Mouse (Mus musculus): ENCODE results near the gene Bid. TPM values are rescaled to one million over a fixed set of nuclear protein-coding genes. Genes with fewer than 3 reads are reported as not detected.

Bid gene
- polyA plus RNA-seq, 1 experiment from 2014 or later, result 48.2 TPM

DNA sequence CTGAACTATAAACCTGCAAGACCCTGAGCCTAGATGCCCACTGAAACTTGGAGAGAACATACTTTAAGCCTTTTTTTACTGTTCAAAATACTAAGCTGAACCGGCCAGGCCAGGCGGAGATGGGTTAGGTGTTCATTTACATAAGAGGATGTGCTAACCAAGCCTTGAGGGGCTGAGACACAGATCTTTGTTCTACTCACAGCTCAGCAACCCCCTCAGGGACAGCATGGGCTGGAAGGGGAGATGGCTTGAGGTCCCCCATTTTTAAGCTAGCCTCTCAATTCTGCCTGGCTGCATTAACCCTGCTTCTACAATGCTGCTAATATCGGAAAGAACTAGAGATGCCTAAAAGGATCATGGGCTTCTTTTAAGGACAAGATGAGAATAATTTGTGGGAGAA, 23.1 kb upstream of the Bid start:
- ATAC-seq (replicated peaks; ENCODE audit: low FRiP score), result no peak

GRCm38 (mm10) chr6:120938763-120939450, 22.3 kb upstream of the Bid start:
- no peak overlapping the region for H3K4me3 ChIP-seq (ENCODE audit: low read depth, low read length)
- H3K27ac ChIP-seq (ENCODE audit: low read depth, low read length), result no peak overlapping the region
- no peaks in the 10 kb centered on the region for H3K9me3 ChIP-seq (ENCODE audit: control insufficient read depth, low read length)
- no peak for DNase-seq (ENCODE audit: low spot score)
- H3K4me2 ChIP-seq, result no peak overlapping the region
- peaks cover 12% of the 10 kb centered on the region for H3K36me3 ChIP-seq (ENCODE audit: control insufficient read depth, insufficient read depth, low read length)
- H3K9ac ChIP-seq (ENCODE audit: low read depth, low read length), result no peak overlapping the region
- WGBS, result 86% methylated on average over 12 of the region's 12 CpGs
- no peaks in the 10 kb centered on the region for H3K27me3 ChIP-seq (replicated peaks; ENCODE audit: control insufficient read depth, insufficient read depth, low read length)
- H3K4me1 ChIP-seq (replicated peaks; ENCODE audit: control insufficient read depth, insufficient read depth, low read length), result peaks cover 12% of the 10 kb centered on the region; the same call in 1 of the 2 replicates
- ATAC-seq (replicated peaks; ENCODE audit: low FRiP score), result no peak; the same call in 1 of the 2 replicates

More for the DNA sequence above, 23.1 kb upstream of the Bid start:
- no peak overlapping the region for H3K4me3 ChIP-seq (ENCODE audit: low read depth, low read length)
- WGBS, result 86% methylated on average over 3 of the region's 3 CpGs
- no peak for DNase-seq (ENCODE audit: low spot score)
- H3K4me1 ChIP-seq (replicated peaks; ENCODE audit: control insufficient read depth, insufficient read depth, low read length), result peaks cover 13% of the 10 kb centered on the region; the same call in 1 of the 2 replicates
- H3K4me2 ChIP-seq, result no peak overlapping the region
- no peaks in the 10 kb centered on the region for H3K9me3 ChIP-seq (ENCODE audit: control insufficient read depth, low read length)
- peaks cover 3% of the 10 kb centered on the region for H3K36me3 ChIP-seq (ENCODE audit: control insufficient read depth, insufficient read depth, low read length)
- no peaks in the 10 kb centered on the region for H3K27me3 ChIP-seq (replicated peaks; ENCODE audit: control insufficient read depth, insufficient read depth, low read length)
- no peak overlapping the region for H3K9ac ChIP-seq (ENCODE audit: low read depth, low read length)
- H3K27ac ChIP-seq (ENCODE audit: low read depth, low read length), result no peak overlapping the region

- Histone ChIP-seq H3K27ac (ENCODE audit: low read depth, low read length) (no peak overlapping the region), H3K4me1 (replicated peaks; ENCODE audit: control insufficient read depth, insufficient read depth, low read length) (peaks cover 5% of the 10 kb centered on the region; the same call in 1 of the 2 replicates), H3K4me3 (ENCODE audit: low read depth, low read length) (no peak overlapping the region), H3K9me3 (ENCODE audit: control insufficient read depth, low read length) (no peaks in the 10 kb centered on the region), H3K27me3 (replicated peaks; ENCODE audit: control insufficient read depth, insufficient read depth, low read length) (no peaks in the 10 kb centered on the region), H3K9ac (ENCODE audit: low read depth, low read length) (no peak overlapping the region), H3K36me3 (ENCODE audit: control insufficient read depth, insufficient read depth, low read length) (peaks cover 12% of the 10 kb centered on the region), H3K4me2 (no peak overlapping the region)
- 76% methylated on average over 11 of the region's 11 CpGs for WGBS
- peak; percentile 49 for ATAC-seq (replicated peaks; ENCODE audit: low FRiP score)
- no peak for DNase-seq (ENCODE audit: low spot score)
Measured at GRCm38 (mm10) chr6:120937999-120938608, 21.5 kb upstream of the Bid start.

- H3K4me1 ChIP-seq (replicated peaks; ENCODE audit: control insufficient read depth, insufficient read depth, low read length), result peaks cover 10% of the 10 kb centered on the region; the same call in 1 of the 2 replicates
- H3K27ac ChIP-seq (ENCODE audit: low read depth, low read length), result no peak overlapping the region
- no peaks in the 10 kb centered on the region for H3K27me3 ChIP-seq (replicated peaks; ENCODE audit: control insufficient read depth, insufficient read depth, low read length)
- no peak for ATAC-seq (replicated peaks; ENCODE audit: low FRiP score)
- DNase-seq (ENCODE audit: low spot score), result no peak
- H3K9ac ChIP-seq (ENCODE audit: low read depth, low read length), result no peak overlapping the region
- no peaks in the 10 kb centered on the region for H3K9me3 ChIP-seq (ENCODE audit: control insufficient read depth, low read length)
- no peak overlapping the region for H3K4me3 ChIP-seq (ENCODE audit: low read depth, low read length)
- H3K4me2 ChIP-seq, result no peak overlapping the region
- H3K36me3 ChIP-seq (ENCODE audit: control insufficient read depth, insufficient read depth, low read length), result peaks cover 16% of the 10 kb centered on the region
- 82% methylated on average over 16 of the region's 16 CpGs for WGBS
Measured at GRCm38 (mm10) chr6:120937104-120937617, 20.5 kb upstream of the Bid start.

DNA sequence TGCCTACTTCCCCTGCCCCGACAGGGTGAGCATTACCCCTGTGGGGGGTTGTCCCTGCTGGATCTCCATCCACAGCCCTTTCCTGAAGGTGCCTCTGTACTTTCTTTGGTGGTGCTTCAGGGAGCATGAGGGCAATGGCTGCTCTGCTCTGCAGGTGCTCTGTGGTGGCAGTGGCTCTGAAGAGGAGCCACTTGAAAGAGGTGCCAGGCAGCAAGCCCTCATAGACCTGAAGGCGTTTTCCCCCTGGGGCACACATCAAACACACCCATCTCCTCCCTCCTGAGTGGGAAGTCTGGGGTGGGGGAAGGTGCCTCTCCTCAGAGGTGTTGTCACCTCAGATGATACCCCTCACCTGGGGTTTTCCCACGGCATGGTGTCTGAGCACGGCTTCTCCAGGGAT, 17.5 kb upstream of the Bid start:
- H3K9ac ChIP-seq (ENCODE audit: low read depth, low read length), result no peak overlapping the region
- no peak for ATAC-seq (replicated peaks; ENCODE audit: low FRiP score)
- H3K27me3 ChIP-seq (replicated peaks; ENCODE audit: control insufficient read depth, insufficient read depth, low read length), result no peaks in the 10 kb centered on the region
- H3K27ac ChIP-seq (ENCODE audit: low read depth, low read length), result no peak overlapping the region
- H3K4me1 ChIP-seq (replicated peaks; ENCODE audit: control insufficient read depth, insufficient read depth, low read length), result peaks cover 17% of the 10 kb centered on the region
- H3K4me2 ChIP-seq, result no peak overlapping the region
- no peaks in the 10 kb centered on the region for H3K9me3 ChIP-seq (ENCODE audit: control insufficient read depth, low read length)
- H3K4me3 ChIP-seq (ENCODE audit: low read depth, low read length), result no peak overlapping the region
- no peak for DNase-seq (ENCODE audit: low spot score)
- WGBS, result 79% methylated on average over 4 of the region's 4 CpGs
- peaks cover 16% of the 10 kb centered on the region for H3K36me3 ChIP-seq (ENCODE audit: control insufficient read depth, insufficient read depth, low read length)

DNA sequence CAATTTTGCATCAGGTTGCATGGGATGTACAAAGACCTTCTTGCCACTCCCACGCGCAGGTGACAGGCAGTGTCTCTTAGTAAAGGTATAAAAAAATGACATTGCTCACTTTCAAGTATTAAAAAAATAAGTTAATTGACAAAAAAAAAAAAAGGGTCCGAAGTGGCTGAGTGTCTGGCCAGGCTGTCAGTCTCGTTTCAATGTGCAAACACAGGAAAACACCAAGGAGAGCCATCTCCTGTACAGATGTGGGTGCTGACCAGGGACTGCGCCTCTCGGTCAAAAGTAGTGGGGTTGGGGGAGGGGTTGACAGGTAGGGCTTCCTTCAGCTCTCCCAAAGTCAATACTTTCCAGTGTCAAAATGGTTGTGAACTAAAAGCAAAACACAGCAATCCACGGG, 17.0 kb upstream of the Bid start:
- Histone ChIP-seq H3K4me3 (ENCODE audit: low read depth, low read length) (no peak overlapping the region), H3K9me3 (ENCODE audit: control insufficient read depth, low read length) (no peaks in the 10 kb centered on the region), H3K4me1 (replicated peaks; ENCODE audit: control insufficient read depth, insufficient read depth, low read length) (peaks cover 17% of the 10 kb centered on the region), H3K36me3 (ENCODE audit: control insufficient read depth, insufficient read depth, low read length) (peaks cover 16% of the 10 kb centered on the region), H3K4me2 (no peak overlapping the region), H3K9ac (ENCODE audit: low read depth, low read length) (no peak overlapping the region), H3K27ac (ENCODE audit: low read depth, low read length) (no peak overlapping the region), H3K27me3 (replicated peaks; ENCODE audit: control insufficient read depth, insufficient read depth, low read length) (no peaks in the 10 kb centered on the region)
- no peak for ATAC-seq (replicated peaks; ENCODE audit: low FRiP score)
- no peak for DNase-seq (ENCODE audit: low spot score)
- WGBS, result 85% methylated on average over 7 of the region's 7 CpGs

GRCm38 (mm10) chr6:120932597-120932996, 15.9 kb upstream of the Bid start:
- Histone ChIP-seq H3K4me2 (no peak overlapping the region), H3K4me1 (replicated peaks; ENCODE audit: control insufficient read depth, insufficient read depth, low read length) (peaks cover 12% of the 10 kb centered on the region), H3K27ac (ENCODE audit: low read depth, low read length) (no peak overlapping the region), H3K9ac (ENCODE audit: low read depth, low read length) (no peak overlapping the region), H3K9me3 (ENCODE audit: control insufficient read depth, low read length) (no peaks in the 10 kb centered on the region), H3K4me3 (ENCODE audit: low read depth, low read length) (no peak overlapping the region), H3K27me3 (replicated peaks; ENCODE audit: control insufficient read depth, insufficient read depth, low read length) (no peaks in the 10 kb centered on the region), H3K36me3 (ENCODE audit: control insufficient read depth, insufficient read depth, low read length) (peaks cover 16% of the 10 kb centered on the region)
- 59% methylated on average over 12 of the region's 12 CpGs for WGBS
- DNase-seq (ENCODE audit: low spot score), result no peak
- ATAC-seq (replicated peaks; ENCODE audit: low FRiP score), result peak; percentile 18; the same call in 1 of the 2 replicates

GRCm38 (mm10) chr6:120930450-120931306, 14.0 kb upstream of the Bid start:
- no peak for DNase-seq (ENCODE audit: low spot score)
- Histone ChIP-seq H3K4me1 (replicated peaks; ENCODE audit: control insufficient read depth, insufficient read depth, low read length) (peaks cover 12% of the 10 kb centered on the region), H3K4me3 (ENCODE audit: low read depth, low read length) (no peak overlapping the region), H3K4me2 (no peak overlapping the region), H3K9ac (ENCODE audit: low read depth, low read length) (0 out of 2 replicates have a peak overlapping the region, but pooled peaks have one; percentile 18), H3K36me3 (ENCODE audit: control insufficient read depth, insufficient read depth, low read length) (peaks cover 16% of the 10 kb centered on the region), H3K9me3 (ENCODE audit: control insufficient read depth, low read length) (no peaks in the 10 kb centered on the region), H3K27ac (ENCODE audit: low read depth, low read length) (no peak overlapping the region), H3K27me3 (replicated peaks; ENCODE audit: control insufficient read depth, insufficient read depth, low read length) (no peaks in the 10 kb centered on the region)
- peak; percentile 56 for ATAC-seq (replicated peaks; ENCODE audit: low FRiP score)
- WGBS, result 72% methylated on average over 6 of the region's 6 CpGs

All from liver, embryonic 11.5 days (tissue).